Mouse (Mus musculus) cerebellum, postnatal 10 days (tissue): ENCODE data around the gene Ciao2a.

Experiments used
- DNase-seq, 2 experiments: peaks; one replicate each; pipeline ENCODE4 v3.0.0; 2021; ENCODE audit warnings: mixed read lengths in 2 of 2

The Ciao2a gene

DNA sequence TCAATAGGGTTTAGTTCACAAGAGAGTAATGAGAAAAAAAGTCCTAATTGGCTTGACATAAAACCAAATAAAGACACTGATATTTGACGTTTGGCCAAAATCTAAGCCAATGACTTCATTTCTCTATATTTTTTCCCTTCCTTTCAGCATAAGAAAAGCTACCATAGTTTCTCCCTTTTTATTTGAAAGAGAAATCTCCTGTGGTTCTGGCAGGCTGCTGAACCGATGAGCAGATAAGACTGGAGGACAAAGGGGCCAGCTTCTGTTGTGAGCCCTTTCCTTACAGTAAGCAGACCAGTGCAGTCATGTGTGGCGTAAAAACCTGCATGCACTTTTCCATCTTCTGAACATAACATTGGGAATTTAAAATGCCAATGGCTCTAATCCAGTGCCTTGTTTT lies 5.5 kb upstream of the Ciao2a start:
- no peak for DNase-seq

DNA sequence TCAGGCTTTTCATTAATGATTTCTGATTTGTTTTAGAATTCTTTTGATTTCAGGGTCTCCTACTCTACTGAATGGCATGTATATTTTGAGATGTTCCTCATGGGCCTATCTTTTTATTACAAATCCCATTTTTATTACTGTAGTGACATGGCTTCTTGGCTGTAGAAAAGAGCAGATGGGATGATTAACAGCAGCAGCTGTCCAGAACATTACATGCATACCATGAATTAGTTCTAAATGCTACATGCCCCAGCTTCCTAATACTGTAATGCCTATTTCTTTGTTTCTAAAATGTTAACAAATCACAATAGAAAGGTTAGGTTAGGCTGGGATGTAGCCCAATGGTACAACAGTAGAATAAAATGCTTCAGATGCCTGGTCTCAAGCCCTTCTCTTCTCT lies 5.0 kb upstream of the Ciao2a start:
- DNase-seq, result no peak

DNA sequence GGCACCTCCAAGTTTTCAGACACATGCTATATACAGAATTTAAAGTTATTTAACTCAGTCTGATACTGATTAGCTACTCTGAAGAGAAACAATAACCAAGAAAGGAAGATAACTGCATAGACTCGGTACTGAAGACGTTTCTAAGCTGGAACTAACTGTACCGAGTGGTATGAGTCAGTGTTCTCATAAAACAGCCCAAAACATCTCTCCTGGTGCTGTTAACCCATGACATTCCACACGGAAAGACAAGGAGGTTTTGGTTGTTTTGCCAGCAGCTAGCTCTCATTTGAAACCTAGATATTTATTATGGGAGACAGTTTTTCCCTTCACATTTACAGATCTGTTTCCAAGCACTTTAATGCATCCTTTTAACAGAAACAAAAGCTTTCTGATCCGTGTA lies 2.8 kb upstream of the Ciao2a start:
- DNase-seq, result no peak

DNA sequence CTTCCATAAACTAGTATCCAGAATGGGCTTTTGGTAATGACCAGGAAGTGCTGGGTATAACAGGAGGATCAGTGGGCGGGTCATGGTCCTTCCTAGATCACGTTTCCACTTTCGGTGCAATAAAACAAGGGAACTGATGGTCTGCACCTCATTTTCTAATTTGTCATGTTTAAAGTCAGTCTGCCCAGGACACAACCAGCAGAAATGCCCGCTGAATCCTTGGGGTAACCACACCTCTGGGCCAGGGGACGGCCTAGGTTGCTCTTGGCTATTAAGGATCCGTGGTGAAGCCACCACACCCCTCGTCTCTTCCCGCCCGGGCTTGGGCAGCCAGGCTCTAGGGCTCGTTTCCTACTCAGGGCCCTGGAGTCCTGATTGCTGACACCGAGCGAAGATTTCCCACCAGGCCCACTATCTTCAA lies 2.3 kb upstream of the Ciao2a start:
- DNase-seq, result no peak

DNA sequence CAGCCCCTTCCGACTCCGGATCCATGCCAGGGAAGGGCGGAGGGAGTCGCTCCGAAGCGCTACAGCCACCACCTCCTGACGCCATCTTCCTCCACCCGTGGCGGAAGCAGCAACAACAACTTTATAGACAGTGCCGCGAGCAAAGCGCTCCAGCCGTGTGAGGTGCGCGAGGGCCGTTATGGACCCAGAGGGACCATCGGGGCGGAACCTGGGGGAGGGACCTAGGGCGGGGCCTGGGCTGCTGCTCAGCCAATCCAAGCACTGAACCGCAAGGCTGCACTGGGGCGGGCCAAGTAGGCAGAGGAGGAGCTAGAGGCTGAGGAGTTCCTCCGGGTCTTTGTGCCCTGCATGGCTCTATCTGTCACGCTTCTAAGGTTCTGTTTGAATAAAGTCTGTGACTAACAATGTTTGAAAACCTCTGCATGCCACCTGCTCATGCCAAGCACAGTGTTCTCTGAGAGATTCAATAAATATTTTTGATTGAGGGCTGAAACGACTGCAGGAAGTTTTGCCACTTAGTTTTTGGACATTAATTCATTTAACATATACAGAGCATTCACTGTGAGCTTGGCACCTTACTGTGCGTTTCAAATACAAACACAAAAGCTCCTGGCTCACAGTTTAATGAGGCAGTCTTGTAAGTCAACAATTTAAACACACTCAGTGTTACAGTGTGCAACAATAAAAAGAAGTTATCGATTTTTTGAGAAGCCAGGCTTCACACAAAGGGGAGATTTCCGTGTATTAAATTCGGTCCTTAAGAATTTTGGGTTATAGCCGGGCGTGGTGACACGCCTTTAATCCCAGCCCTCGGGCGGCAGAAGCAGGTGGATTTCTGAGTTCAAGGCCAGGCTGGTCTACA lies 1.5 kb upstream of the Ciao2a start:
- DNase-seq, result peak; percentile 97 to 99

DNA sequence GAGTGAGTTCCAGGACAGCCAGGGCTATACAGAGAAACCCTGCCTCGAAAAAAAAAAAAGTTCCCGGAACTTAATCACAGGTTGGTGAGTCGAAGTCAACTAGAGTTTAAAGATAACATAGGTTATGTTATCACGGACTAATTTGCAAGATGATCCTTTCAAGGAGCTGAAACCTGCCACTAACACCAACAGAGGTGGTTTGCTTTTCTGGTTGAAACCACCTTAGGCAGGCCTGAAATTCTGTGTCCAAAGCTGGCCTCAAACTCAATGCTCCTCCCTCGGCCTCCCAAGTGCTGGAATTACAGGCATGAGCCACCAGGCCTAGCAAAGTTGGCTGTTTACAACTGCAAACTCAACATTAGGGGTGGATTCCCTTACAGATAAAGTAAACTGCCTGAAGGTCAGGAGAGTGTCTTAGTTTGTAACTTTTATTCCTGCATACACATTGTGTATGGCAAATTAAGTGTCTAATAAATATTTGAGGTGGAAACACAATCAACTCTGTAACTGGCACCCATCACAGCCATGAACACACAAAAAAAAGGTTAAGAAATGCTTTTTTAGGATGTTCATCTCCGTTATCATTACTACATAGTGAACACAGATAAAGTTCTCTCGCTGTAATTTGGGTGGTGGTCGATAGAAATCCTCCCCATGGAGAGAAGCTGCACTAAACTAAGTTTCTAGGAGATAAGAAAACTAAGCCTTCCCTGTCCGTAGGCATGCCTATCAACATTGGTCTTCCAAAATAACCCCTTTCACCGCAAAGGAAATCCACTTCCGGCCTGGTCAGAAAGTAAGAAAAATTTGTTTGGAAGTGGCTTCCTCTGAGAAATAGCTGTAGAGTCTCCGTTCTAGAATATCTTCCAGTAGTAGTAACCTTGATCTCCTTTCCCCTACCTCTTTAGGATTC lies 612 bp upstream of the Ciao2a start:
- DNase-seq, result no peak

DNA sequence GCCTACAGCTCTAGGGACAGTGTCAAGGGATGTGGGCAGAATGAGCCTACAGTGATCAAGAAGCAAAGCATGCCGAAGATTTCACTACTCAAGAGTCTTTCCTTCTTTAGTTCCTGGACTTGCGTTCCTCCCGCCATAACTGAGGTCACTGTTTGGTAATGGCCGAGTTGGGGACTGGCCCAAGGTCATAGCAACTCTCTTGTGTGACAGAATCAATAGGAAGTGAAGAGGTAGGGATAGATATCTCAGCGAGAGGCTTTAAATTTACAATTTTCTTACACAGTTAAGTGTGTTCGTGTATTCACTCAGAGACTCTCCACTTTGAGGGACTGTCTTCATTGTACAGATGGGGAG lies 759 bp downstream of the Ciao2a start:
- DNase-seq, result no peak

DNA sequence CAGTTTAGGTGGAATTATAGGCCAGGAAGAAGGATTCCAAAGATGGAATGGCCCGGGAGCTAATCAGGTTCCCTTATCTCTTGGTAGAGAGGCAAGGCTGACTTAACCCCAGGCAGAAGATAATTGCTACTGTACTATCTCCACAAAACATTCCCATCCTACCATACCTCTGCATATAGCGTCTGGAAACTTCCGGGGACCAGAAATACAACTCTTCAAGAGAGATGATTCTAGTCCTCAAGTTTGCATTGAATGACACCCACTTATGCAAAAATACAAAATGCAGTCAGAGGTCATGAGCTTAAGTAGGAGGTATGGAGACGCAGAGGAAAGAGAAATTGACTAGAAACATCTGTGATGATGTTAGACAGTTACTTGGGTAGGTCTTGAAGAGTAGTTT lies 1.5 kb downstream of the Ciao2a start:
- DNase-seq, result no peak

DNA sequence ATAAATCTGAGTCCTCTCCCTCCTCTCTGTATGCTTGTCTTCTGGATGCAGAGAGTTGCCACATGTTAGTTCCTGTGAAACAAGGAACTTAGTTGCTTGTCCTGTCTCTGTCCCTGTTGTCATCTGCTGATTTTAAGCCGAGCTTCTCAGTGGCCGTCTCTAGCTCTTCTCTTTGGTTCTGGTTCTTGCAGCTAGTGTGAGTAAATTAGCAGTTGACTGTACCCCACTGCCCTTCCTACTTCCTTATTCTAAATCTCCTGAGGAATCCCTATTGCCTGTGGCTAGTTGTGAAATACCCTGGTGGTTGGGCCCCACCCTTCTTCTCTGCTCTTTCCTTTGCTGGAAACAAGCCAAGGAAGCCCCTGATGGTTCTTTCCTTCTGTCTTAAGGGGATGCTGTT lies 5.1 kb downstream of the Ciao2a start:
- no peak for DNase-seq

DNA sequence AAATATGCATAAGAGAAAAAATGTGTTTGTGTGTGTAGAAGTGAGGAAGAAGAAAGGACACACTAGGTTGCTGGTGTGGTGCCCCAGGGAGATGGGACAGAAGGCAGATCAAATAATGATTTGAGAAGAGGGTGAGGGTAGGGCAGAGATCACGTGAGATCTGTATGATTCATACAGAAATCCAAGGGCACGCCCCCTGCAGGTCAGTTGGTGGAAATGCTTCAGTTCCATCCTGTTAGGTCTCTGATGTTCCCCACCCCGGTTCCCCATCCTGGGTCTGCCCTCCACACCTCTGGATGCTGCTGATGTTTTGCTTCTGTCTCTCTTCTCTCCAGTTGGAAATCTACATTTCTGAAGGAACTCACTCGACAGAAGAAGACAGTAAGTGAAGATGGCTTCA lies 9.6 kb downstream of the Ciao2a start:
- DNase-seq, result peak; percentile 17 to 31

DNA sequence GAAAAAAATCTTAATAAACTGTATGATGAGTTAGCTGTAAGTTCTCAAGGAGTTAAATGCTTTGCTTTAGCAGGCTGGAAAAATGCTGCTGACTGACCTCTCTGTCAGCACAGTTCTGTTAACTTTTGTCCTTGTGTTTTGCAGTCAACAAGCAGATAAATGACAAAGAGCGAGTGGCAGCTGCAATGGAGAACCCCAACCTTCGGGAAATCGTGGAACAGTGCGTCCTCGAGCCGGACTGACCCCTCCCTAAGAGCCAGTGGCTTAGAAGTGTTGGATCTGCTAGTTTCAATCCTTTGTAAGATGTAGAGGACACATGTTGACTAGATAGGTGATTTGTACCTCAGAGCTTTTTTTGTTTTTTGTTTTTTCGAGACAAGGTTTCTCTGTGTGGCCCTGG lies 11.8 kb downstream of the Ciao2a start:
- no peak for DNase-seq

DNA sequence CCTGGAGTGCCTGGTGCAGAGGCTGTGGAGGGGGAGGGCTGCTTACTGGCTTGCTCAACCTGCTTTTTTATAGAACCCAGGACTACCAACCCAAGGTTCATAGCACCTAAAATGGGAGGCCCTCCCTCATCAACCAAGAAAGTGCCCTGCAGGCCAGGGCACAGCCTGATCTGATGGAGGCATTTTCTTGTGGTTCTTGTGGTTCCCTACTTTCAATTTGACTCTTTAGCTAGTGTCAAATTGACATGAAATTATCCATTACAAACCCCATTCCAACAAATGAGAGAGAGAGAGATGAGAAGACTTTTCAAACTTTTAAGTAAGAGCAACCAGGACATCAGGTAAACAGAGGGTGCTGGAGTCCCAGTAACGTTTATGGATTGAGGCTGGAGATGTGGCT lies 15.9 kb downstream of the Ciao2a start:
- DNase-seq, result no peak

DNA sequence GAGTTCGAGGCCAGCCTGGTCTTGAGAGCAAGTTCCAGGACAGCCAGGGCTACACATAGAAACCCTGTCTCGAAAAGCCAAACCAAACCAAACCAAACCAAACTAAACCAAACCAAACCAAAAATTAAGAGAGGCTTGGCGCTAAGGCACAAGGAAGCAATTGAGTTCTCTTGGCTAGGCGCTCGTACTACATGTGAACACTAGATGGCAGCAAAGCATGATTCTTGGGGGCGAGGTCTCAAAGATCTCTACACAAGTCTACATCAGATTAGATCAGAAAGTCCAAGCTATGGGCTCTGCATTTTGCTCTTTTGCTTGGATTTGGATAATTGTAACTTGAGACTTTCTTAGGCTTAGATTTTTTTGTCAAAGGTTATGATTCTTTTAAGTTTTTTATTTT lies 17.8 kb downstream of the Ciao2a start:
- peak; percentile 85 to 87 for DNase-seq

DNA sequence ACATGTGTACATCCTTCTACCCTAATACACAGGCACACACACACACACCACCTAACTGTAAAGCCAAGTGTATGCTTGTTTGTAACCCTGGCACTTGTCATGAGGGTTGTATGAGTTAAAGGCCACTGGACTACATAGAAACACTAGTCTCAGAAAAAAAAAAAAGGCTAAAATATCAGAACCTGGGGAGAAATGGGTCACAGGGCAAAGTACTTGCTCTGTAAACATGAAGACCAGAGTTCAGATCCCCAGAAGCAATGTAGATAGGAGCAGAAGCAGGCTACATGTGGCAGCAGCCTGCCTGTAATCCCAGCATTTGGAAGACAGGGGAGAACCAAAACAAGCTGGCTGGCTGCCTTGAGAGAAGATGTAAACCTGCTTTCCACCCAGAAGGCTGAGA lies 19.7 kb downstream of the Ciao2a start:
- DNase-seq, result no peak

DNA sequence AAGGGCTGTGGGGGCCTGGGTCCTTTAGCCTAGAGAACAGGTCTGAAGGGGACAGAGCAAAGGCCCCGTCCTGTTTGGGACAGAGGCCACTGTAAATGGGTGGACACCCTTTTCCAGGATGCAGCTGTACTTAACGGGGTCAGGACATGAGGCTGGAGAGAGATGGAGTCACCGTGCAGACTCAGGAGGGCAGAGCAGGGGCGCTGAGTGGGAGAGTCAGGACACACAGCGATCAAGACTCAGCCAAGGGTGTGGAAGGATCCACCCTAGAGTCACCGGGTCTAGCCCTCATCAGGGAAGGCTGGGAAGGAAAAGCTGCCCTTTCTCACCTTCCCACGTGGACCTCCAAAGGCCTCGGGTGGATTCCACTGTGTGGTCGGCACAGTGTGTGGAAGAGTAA lies 25.6 kb downstream of the Ciao2a start:
- no peak for DNase-seq

DNA sequence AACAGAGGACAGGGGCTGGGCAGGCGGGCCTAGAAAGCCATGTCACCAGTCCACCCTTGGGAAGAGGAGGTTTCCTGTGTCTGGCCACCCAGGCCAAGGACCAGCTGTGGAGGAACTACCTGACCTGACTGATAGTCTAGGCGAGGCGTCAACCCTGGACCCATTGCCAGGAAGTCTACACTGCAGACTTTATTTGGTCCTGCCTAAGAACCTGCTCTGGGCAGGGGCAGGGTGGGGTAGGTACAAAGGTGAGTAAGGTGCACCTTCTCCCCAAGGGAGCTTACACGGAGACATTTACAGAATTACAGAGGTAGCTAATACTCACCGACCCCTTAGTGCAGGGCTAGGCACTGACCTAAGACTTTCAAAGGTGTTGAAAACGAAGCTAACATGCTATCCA lies 27.2 kb downstream of the Ciao2a start:
- no peak for DNase-seq

DNA sequence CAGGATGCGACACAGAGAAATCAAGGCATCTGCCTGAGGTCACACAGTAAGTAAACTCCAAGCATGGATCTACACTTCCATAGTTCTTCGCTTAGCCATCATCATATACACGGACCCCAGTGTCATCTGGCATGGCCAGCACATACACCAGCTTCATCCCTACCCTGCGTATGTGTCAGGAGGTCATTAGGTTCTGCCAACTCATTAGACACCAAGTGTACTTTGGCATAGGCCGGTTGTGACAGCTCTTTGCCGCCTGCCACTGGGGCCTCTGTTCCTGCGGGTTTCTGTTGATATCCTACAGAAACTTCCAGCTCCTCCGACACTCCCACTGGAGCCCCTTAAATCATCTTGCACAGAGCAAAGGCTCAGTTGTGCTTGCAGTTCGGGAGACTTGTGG lies 27.6 kb downstream of the Ciao2a start:
- DNase-seq, result no peak

DNA sequence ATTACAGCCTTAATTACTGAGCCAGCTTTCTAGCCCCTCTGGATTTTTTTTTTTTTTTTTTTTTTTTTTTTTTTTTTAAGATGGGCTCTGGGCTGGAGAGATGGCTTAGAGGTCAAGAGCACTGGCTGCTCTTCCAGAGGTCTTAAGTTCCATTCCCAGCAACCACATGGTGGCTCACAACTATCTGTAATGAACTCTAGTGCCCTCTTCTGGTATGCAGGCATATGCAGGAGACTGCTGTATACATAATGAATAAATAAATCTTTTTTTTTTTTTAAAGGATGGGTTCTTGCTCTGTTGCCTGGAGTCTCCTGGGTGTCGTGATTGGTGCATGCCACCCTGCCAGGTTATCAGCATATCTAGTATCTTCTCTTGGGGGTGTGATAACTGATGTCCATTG lies 29.1 kb downstream of the Ciao2a start:
- no peak for DNase-seq

DNA sequence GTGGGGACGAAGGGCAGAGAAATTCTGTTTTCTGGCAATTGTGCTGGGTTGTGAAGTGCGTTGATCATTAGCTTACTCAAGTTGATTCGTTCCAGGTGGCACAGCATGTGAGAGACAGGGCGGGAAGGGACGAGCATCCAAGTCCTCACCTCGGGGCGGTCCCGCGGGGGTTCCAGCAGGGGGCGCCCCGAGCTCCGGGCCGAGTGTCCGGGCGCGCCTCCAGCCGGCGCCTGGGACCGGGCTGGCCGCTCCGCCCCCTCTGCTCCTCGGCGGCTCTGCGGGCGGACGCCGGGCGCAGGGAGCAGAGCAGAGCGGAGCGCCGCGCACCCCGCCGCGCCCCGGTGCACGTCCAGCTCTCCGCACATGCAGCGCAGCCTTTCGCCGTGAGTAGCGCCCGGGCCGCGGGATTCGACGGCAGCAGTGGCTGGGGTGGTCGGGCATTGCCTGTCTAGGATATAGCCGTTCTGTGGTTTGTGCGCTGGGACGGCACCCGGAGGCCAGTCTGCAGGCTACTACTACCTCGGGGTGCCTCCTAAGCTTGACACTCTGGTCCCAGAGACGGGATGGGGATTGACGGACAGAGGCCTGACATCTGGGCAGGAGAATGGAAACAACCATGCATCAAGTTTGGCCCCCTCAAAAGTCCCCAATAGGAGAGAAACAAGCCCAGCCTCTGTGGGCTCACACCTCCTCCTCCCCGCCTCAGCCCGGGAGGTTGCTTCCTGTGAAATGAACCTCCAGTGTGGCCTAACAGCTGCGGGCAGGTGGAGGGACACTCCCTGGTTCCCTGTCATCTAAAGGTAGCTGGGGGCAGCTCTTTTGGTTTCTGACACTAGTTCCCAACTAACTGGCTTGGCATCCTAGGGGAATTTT lies 31.8 kb downstream of the Ciao2a start, which contains the start of gene Dapk2:
Gene Dapk2, plus strand, starts transcription at position 266 of the 873 bp plus-strand sequence.
- DNase-seq, result peak; percentile 74 to 78

DNA sequence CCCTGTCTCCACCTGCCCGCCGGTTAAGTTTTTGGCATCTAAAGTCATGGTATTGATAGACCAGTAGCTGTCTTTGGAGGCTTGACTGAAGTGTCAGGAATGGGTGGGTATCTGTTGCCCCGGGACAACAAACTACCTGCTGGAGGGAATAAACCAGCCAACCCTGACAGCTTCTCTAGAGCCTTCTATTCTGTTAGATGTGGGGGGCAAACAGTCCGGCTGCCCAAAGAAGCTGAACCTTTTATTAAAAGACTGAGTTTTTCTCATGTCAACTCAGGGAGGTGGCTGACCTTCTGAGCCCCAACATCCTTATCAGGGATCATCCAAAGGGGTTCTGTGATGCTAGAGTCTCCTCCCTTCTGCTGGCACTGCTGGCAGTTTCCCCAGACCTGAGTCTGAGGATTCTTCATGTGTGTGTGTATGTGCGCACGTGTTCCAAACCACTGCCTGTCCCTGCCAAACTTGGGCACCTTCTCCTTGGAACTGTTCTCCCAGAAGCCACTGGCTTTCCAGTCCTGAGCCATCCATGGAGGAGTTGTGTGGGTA lies 32.5 kb downstream of the Ciao2a start:
- DNase-seq, result no peak

DNA sequence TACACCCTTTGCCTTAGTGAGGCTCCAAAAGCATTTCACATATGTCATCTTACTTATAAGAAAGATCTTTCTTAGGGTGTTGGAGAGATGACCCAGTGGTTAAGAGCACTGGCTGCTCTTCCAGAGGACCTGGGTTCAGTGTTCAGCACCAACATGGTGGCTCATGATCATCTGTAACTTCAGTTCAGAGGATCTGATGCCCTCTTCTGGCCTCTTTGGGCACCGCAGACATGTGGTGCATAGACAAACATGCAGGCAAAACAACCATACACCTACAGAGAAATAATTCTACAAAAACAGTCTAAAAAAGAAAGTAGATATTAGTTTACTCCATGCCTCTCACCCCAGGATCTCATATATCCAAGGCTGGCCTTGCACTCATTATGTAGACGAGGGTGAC lies 33.7 kb downstream of the Ciao2a start:
- DNase-seq, result no peak

DNA sequence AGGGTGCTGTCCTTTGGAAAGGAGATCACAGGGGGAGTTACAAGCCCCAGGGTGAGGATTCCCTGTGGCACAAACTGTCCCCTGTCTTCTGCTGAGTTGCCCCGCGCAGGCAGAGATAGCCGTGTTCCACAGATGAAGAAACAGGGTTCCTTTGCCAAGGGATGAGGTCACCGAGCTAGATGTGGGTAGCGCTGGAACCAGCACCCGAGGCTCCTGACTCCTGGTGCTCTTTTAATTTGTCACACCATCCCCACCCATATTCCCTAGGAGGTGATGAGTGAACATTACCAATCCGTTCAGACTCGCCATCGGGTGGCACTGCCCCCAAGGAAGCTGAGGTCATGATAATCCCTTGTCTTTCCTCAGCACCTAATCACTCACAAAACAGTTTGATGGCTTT lies 36.6 kb downstream of the Ciao2a start:
- peak in 1 of 2 experiments; percentile 10 for DNase-seq

DNA sequence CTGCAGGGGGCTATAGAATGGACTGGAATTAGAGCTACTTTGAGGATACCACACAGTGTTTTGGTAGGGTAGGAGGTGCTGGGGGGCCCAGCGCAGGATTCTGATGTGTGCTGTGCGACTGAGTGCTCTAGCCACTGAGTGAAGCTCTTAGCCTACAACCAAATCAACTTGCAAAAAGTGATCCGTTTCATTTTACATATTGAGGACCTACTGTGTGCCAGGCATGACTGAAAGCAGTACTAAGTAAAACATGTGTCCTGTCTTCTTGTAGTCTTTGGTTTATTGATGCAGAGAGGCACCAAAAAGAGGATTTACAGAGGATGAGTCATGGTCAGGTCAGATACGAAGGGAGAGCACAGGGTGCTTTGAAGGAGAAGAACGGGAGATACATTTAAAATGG lies 40.8 kb downstream of the Ciao2a start:
- no peak for DNase-seq
